Mouse (Mus musculus): Measurements from ENCODE around the gene Ppp1r9b. TPM values are rescaled to one million over a fixed set of nuclear protein-coding genes. Genes with fewer than 3 reads are reported as not detected.
A peak's percentile ranks its signal among the peaks of the same experiment; 100 is the strongest.

The Ppp1r9b gene
- total RNA-seq, 2 experiments from 2014 or later, result 501 TPM

DNA sequence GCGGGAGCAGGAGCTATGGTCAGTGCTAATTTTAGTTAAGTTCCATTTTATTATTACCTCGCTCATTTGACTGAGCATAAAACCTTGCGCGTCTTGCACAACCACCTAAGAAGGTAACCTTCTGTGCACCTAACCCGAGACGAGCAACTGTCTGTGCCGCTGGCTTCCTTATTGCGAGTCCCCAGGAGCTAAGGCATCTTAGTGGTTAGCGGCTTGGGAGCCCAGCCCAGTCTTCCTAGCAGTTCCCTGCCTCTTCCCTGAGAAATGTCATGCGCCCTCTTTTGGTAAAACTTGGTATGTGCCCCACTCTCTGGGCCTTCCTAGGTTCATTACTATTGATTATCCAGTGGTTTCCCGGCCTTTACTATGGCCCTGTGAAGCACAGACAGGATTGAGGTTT lies 51.3 kb downstream of the Ppp1r9b start:
- DNase-seq (ENCODE audit: low spot score in 2 of 2), result peak; percentile 83 to 87

DNA sequence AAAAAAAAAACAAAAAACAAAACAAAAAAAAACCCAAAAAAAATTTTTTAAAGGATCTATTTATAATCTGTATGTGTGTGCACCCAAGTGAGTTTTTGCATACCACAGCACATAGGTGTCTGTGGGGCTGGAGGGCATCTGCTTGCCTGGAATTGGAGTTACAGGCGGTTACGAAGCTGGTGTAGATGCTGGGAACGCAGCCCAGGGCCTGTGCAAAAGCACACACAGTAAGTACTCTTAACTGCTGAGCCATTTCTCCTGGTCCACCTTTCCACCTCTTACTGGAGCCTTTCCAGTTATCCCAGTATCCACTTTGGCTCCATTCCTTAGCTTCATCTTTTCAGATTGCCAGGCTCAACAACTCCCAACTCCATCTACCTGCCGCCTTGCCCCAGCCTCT lies 52.2 kb downstream of the Ppp1r9b start:
- DNase-seq (ENCODE audit: low spot score in 2 of 2), result no peak

DNA sequence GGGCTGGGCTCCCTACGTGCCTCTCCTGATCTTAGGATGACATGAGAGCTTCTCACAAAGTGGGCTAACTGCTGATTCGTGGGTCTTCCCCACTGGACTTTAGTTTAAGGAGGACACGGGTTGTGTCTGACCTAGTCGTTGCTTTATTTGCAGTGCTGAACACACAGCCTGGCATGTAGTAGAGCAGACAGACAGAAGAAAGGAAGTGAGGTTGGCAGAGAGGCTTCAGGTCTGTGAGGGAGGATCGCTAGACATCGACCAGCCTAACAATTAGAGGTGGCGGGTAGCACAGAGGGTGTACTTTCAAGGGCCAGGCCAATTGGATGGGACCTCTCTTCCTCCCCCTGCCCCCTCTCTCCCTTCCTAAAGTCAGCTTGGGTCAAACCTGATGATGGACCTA lies 52.8 kb downstream of the Ppp1r9b start:
- no peak for DNase-seq (ENCODE audit: low spot score in 2 of 2)

DNA sequence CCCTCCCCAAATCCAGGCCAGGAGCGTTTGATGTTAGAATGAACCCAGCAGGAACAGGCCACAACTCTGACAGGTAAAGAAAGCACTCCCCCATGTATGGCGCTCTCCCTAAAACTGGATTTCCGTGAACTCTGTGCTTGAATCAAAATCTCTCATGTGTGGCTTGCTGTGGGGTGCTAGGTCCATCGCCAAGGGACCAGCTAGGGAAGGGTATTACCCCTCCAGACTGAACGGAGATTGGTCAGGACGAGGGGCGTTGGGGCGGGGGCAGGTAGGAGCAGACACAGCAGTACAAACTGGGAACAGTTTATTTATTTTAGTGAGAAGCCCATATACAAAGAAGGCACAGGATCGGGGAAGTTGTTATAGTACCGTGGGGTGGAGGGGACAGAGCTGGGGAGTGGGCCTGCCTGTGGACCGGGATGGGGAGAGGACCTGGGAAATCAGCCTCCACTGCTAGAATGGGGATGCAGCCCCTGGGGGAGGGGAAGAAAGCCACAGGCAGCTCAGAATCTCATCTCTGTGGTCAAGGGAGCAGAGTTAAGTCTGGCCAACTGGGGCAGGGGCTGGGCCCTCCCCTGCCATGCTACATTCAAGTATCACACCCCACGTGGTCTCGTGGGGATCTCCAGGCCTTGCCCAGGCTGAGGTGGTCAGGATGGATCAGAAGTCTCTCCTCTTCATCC lies 53.5 kb downstream of the Ppp1r9b start:
- no peak for DNase-seq (ENCODE audit: low spot score in 2 of 2)

DNA sequence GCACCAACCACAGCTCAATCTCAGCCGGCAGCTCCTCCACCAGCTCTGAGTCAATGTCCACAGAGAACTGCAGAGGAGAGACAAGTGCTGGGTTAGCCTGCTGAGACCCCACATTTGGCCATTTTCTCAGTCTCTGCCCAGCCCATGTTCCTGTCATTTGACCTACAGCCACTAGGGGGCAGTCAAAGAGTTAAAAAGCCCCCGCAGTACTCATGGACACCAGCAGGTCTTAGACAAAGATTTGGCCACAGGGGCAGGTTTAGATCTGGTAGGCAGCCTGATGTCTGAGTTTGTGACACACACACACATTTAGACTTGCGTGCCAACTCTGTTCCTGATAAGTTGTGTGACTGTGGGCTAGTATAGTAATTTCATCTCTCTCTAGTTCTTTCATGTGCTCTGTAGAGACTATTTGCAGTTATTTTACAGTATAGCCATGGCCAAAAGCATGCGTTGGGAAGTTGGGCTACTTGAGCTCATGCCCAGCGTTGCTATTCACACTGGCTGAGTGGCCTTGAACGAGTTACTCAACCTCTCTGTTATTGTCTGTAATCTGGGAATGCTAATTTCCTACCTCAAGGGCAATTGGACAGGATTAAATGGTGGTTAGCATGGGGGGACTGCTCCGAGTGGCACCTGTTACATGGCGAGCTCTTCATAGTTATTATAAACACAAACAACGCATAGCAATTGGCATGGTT lies 56.3 kb downstream of the Ppp1r9b start:
- DNase-seq (ENCODE audit: low spot score in 2 of 2), result peak; percentile 69 to 73

DNA sequence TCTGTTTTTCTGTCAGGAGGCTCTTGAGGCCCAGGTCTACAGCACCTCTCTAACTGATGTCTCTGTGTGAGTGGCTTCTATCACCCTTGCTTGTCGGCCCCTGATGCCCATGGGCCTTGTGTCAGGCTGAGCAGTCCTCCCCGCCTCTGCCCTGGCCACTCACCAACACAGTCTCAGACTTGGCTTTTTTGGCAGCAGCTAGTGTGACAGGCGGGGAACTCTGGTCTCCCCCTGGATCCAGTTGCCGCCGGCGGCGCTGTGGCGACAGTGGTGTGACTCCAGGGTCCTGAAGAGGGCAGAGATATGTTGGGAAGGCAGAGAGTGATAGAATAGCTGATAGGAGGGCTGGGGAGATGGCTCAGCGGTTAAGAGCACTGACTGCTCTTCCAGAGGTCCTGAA lies 62.2 kb downstream of the Ppp1r9b start:
- no peak for DNase-seq (ENCODE audit: low spot score in 2 of 2)

Other genes with a start within 250 kb of the Ppp1r9b start
- gene Cdc34b, start 249.3 kb upstream of the Ppp1r9b start, total RNA-seq (2021), result under 1 TPM; 0.65 to 0.71 TPM
- not detected for gene Tmem92, start 208.3 kb upstream of the Ppp1r9b start, total RNA-seq (2021)
- gene Col1a1, start 54.8 kb upstream of the Ppp1r9b start, total RNA-seq (2021), result 10 to 100 TPM; 60.6 to 66.1 TPM
- not detected for gene Hils1, start 23.4 kb upstream of the Ppp1r9b start, total RNA-seq (2021)
- gene Sgca, start 14.7 kb upstream of the Ppp1r9b start, total RNA-seq (2021), result under 1 TPM; 0.66 to 0.78 TPM
- 100 to 1,000 TPM; 107 TPM for gene Samd14, start 18.8 kb downstream of the Ppp1r9b start, total RNA-seq (2021)
- gene Pdk2, start 50.3 kb downstream of the Ppp1r9b start, total RNA-seq (2021), result 10 to 100 TPM; 48.9 to 49.7 TPM
- gene Itga3, start 85.8 kb downstream of the Ppp1r9b start, total RNA-seq (2021), result 10 to 100 TPM; 16.4 to 18.9 TPM
- gene Dlx3, start 129.1 kb downstream of the Ppp1r9b start, total RNA-seq (2021), result not detected
- gene Dlx4, start 155.2 kb downstream of the Ppp1r9b start, total RNA-seq (2021), result under 1 TPM in 1 of 2 experiments, not detected in 1; 0.23 TPM